Mouse (Mus musculus) MEL (cell line): ENCODE data around the gene Ugt1a2. TPM values are rescaled to one million over a fixed set of nuclear protein-coding genes. Genes with fewer than 3 reads are reported as not detected.

Experiments
- DNase-seq: peaks from one replicate; pipeline ENCODE4 v3.0.0; 2011; ENCODE audit warnings: low read depth, low spot score
- H3K27ac ChIP-seq: 2 replicates; pipeline ENCODE4 v1.5.1; 2012; ENCODE audit warnings: low read depth, mild to moderate bottlenecking, control low read depth, low read length, moderate library complexity; ENCODE audit not compliant: control insufficient read depth
- H3K27me3 ChIP-seq, 2 experiments: fragments of 150-350 bp in 1 of 2; sonication (generic) in 1 of 2; 2 replicates each; pipeline ENCODE4 v1.6.1; 2012; ENCODE audit warnings: low read length in 2 of 2, mild to moderate bottlenecking in 2 of 2, improper control_type of control experiment in 1 of 2, moderate library complexity in 1 of 2; ENCODE audit not compliant: insufficient read depth in 2 of 2, control insufficient read depth in 1 of 2
- H3K36me3 ChIP-seq, 2 experiments: 2 replicates each; pipeline ENCODE4 v1.6.1; 2012 to 2014; ENCODE audit warnings: low read length in 2 of 2, improper control_type of control experiment in 1 of 2, inconsistent platforms in 1 of 2, mild to moderate bottlenecking in 1 of 2; ENCODE audit not compliant: insufficient read depth in 2 of 2, control insufficient read depth in 1 of 2
- H3K4me1 ChIP-seq, 2 experiments: fragments of 150-350 bp in 1 of 2; sonication (generic) in 1 of 2; 2 replicates each; pipeline ENCODE4 v1.6.1; 2012; ENCODE audit warnings: low read length in 2 of 2, improper control_type of control experiment in 1 of 2, mild to moderate bottlenecking in 1 of 2; ENCODE audit not compliant: insufficient read depth in 2 of 2, control insufficient read depth in 1 of 2
- H3K4me3 ChIP-seq, 2 experiments: fragments of 150-350 bp in 1 of 2; sonication (generic) in 1 of 2; 2 replicates each; pipeline ENCODE4 v1.5.1; 2012; ENCODE audit warnings: low read depth in 2 of 2, low read length in 2 of 2, mild to moderate bottlenecking in 2 of 2, moderate library complexity in 2 of 2, control low read depth in 1 of 2, improper control_type of control experiment in 1 of 2; ENCODE audit not compliant: control insufficient read depth in 1 of 2, insufficient read depth in 1 of 2
- H3K79me2 ChIP-seq: 2 replicates; pipeline ENCODE4 v1.6.1; 2012; ENCODE audit warnings: mild to moderate bottlenecking, low read length, moderate library complexity; ENCODE audit not compliant: control insufficient read depth, poor library complexity, insufficient read depth
- H3K9ac ChIP-seq: 2 replicates; pipeline ENCODE4 v1.6.1; 2012; ENCODE audit warnings: low read depth, mild to moderate bottlenecking, control low read depth, low read length, moderate library complexity; ENCODE audit not compliant: control insufficient read depth, poor library complexity, severe bottlenecking
- H3K9me3 ChIP-seq: fragments of 150-350 bp; sonication (generic); replicated peaks from 2 replicates; pipeline ENCODE4 v1.6.1; 2012; ENCODE audit warnings: mild to moderate bottlenecking, low read length, improper control_type of control experiment, moderate library complexity; ENCODE audit not compliant: insufficient read depth
- BHLHE40 ChIP-seq: IDR thresholded peaks from 2 replicates; pipeline ENCODE4 v1.6.1; 2012; ENCODE audit warnings: low read depth, mild to moderate bottlenecking, inconsistent platforms, low read length, improper control_type of control experiment, borderline replicate concordance
- CHD1 ChIP-seq: IDR thresholded peaks from 2 replicates; pipeline ENCODE4 v1.6.1; 2012; ENCODE audit warnings: low read depth, mild to moderate bottlenecking, inconsistent platforms, low read length, improper control_type of control experiment
- CHD2 ChIP-seq: IDR thresholded peaks from 2 replicates; pipeline ENCODE4 v1.6.1; 2011; ENCODE audit warnings: low read length, improper control_type of control experiment
- E2F4 ChIP-seq: IDR thresholded peaks from 2 replicates; pipeline ENCODE4 v1.6.1; 2011; ENCODE audit warnings: low read depth, low read length, improper control_type of control experiment, borderline replicate concordance
- ELF1 ChIP-seq: IDR thresholded peaks from 2 replicates; pipeline ENCODE4 v1.6.1; 2014; ENCODE audit warnings: low read depth, mild to moderate bottlenecking, inconsistent platforms, low read length, improper control_type of control experiment, moderate library complexity
- EP300 ChIP-seq, 2 experiments: IDR thresholded peaks; 2 replicates each; pipeline ENCODE4 v1.6.1; 2011; ENCODE audit warnings: improper control_type of control experiment in 2 of 2, low read length in 2 of 2, low read depth in 1 of 2, mild to moderate bottlenecking in 1 of 2
- GATA1 ChIP-seq: IDR thresholded peaks from 2 replicates; pipeline ENCODE4 v1.6.1; 2011; ENCODE audit warnings: low read depth, low read length, improper control_type of control experiment
- HCFC1 ChIP-seq: IDR thresholded peaks from 2 replicates; pipeline ENCODE4 v1.6.1; 2012; ENCODE audit warnings: low read depth, mild to moderate bottlenecking, inconsistent platforms, low read length, improper control_type of control experiment, moderate library complexity
- KAT2A ChIP-seq: conservative IDR thresholded peaks from 2 replicates; pipeline ENCODE4 v1.6.1; 2012; ENCODE audit warnings: low read depth, low read length, improper control_type of control experiment, inconsistent platforms
- MAX ChIP-seq: IDR thresholded peaks from 2 replicates; pipeline ENCODE4 v1.6.1; 2011; ENCODE audit warnings: low read length, improper control_type of control experiment
- MAZ ChIP-seq: IDR thresholded peaks from 2 replicates; pipeline ENCODE4 v1.6.1; 2012; ENCODE audit warnings: low read depth, mild to moderate bottlenecking, inconsistent platforms, low read length, improper control_type of control experiment
- MEF2A ChIP-seq: IDR thresholded peaks from 2 replicates; pipeline ENCODE4 v1.6.1; 2014; ENCODE audit warnings: low read depth, mild to moderate bottlenecking, inconsistent platforms, low read length, improper control_type of control experiment; ENCODE audit not compliant: poor library complexity, insufficient replicate concordance, severe bottlenecking; ENCODE audit errors: extremely low read depth
- MXI1 ChIP-seq: IDR thresholded peaks from 2 replicates; pipeline ENCODE4 v1.6.1; 2011; ENCODE audit warnings: mild to moderate bottlenecking, low read depth, low read length, improper control_type of control experiment
- MYC ChIP-seq: IDR thresholded peaks from 2 replicates; pipeline ENCODE4 v1.6.1; 2011; ENCODE audit warnings: low read depth, mild to moderate bottlenecking, low read length, improper control_type of control experiment, moderate library complexity
- POLR2A ChIP-seq, 2 experiments: IDR thresholded peaks; 2 replicates each; pipeline ENCODE4 v1.6.1; 2011 to 2012; ENCODE audit warnings: low read length in 2 of 2, mild to moderate bottlenecking in 2 of 2, control low read depth in 1 of 2, improper control_type of control experiment in 1 of 2, low read depth in 1 of 2, moderate library complexity in 1 of 2; ENCODE audit not compliant: control insufficient read depth in 1 of 2, insufficient read depth in 1 of 2, poor library complexity in 1 of 2
- SIN3A ChIP-seq: IDR thresholded peaks from 2 replicates; pipeline ENCODE4 v1.6.1; 2012; ENCODE audit warnings: low read length, improper control_type of control experiment, inconsistent platforms
- TCF12 ChIP-seq: IDR thresholded peaks from 2 replicates; pipeline ENCODE4 v1.6.1; 2014; ENCODE audit warnings: low read depth, mild to moderate bottlenecking, inconsistent platforms, low read length, improper control_type of control experiment, moderate library complexity
- UBTF ChIP-seq: IDR thresholded peaks from 2 replicates; pipeline ENCODE4 v1.6.1; 2012; ENCODE audit warnings: low read depth, mild to moderate bottlenecking, inconsistent platforms, low read length, improper control_type of control experiment, moderate library complexity, borderline replicate concordance; ENCODE audit not compliant: insufficient read depth
- USF1 ChIP-seq: IDR thresholded peaks from 2 replicates; pipeline ENCODE4 v1.6.1; 2014; ENCODE audit warnings: low read depth, mild to moderate bottlenecking, inconsistent platforms, low read length, improper control_type of control experiment, moderate library complexity
- USF2 ChIP-seq, 2 experiments: IDR thresholded peaks; 2 replicates each; pipeline ENCODE4 v1.6.1; 2011 to 2012; ENCODE audit warnings: improper control_type of control experiment in 2 of 2, low read length in 2 of 2, borderline replicate concordance in 1 of 2, inconsistent platforms in 1 of 2, low read depth in 1 of 2, mild to moderate bottlenecking in 1 of 2; ENCODE audit not compliant: insufficient read depth in 1 of 2
- ZKSCAN1 ChIP-seq: IDR thresholded peaks from 2 replicates; pipeline ENCODE4 v1.6.1; 2012; ENCODE audit warnings: low read depth, mild to moderate bottlenecking, inconsistent platforms, low read length, improper control_type of control experiment, moderate library complexity
- ZNF384 ChIP-seq: IDR thresholded peaks from 2 replicates; pipeline ENCODE4 v1.6.1; 2012; ENCODE audit warnings: low read depth, mild to moderate bottlenecking, inconsistent platforms, low read length, improper control_type of control experiment
- polyA plus RNA-seq, 2 experiments: library from polyadenylated mRNA; stranded (reverse) in 1 of 2; unstranded in 1 of 2; fragments of >175 nt in 1 of 2; fragments of >200 nt in 1 of 2; gene quantifications; 2 replicates each; pipeline versions ENCODE4 v1.2.1 to v1.2.4; 2012; ENCODE audit warnings: low replicate concordance in 2 of 2, low read depth in 1 of 2; ENCODE audit not compliant: insufficient read length in 2 of 2, insufficient read depth in 1 of 2, missing spikeins in 1 of 2
- total RNA-seq: library from RNA; depleted of rRNA; stranded (reverse); fragments of 300-350 nt; gene quantifications from 2 replicates; pipeline ENCODE4 v1.2.3, GENCODE M21; 2012

Ugt1a2 gene
- total and polyA plus RNA-seq, 3 experiments = not detected

DNA sequence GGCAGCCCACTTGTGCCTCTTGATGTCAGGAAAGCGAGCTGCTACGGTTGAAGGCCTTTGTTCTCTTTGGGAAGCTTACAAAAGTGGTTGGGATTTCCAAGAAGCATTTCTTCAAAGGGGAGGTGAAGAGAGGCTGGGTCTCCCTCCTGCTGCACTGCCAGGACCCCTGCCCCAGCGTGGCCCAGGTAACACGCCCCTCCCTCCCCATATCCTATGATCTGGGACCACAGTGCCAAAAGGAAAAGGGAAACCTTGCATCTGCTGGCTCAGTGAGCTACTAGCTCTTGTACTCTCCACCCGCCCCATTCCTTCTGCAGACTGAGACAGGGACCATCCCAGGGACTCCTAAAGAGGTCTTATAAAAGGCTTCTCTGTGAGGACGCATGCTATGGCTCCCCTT, 57.3 kb downstream of the Ugt1a2 start:
- H3K4me1 ChIP-seq = peaks cover 5 to 15% of the 10 kb centered on the region in 2 experiments
- H3K9ac ChIP-seq = no peak overlapping the region
- DNase-seq = no peak
- no peaks in the 10 kb centered on the region for H3K9me3 ChIP-seq
- no peaks in the 10 kb centered on the region for H3K27me3 ChIP-seq
- no peak overlapping the region for H3K27ac ChIP-seq
- H3K36me3 ChIP-seq = peaks cover 0 to 19% of the 10 kb centered on the region in 2 experiments; a peak in 2 of 4 replicates
- H3K4me3 ChIP-seq = no peak overlapping the region
- no peaks in the 10 kb centered on the region for H3K79me2 ChIP-seq
- TF ChIP-seq GATA1 (no peak), MAX (no peak), USF2 (IDR thresholded peaks at IDR 0.05; ENCODE audit: borderline replicate concordance in 1 of 2, insufficient read depth in 1 of 2, low read depth in 1 of 2, low read length in 2 of 2) (no peak), MXI1 (no peak), USF1 (no peak), ZKSCAN1 (no peak), MEF2A (no peak), UBTF (no peak), ZNF384 (no peak), MAZ (no peak)

DNA sequence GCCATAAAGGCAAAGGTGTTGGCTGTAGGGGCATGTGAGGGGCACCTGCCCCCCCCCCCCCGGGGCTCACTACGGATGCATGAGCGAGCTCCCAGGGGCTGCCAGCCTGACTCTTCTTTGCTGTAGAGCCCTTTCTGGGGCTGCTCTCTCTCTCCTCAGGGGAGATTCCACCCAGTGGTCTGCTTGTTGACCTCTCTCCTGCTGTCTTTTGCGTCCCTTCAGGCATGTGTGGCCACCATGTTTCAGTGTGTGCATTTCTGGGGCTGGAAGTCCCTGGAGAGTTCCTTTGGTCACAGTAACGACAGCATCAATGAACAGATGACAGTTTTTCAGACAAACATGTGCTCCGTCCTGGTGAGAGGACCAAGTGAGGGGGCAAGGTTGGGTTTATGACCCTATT, 58.0 kb downstream of the Ugt1a2 start:
- Histone ChIP-seq H3K4me1 (peaks cover 7 to 17% of the 10 kb centered on the region in 2 experiments), H3K79me2 (no peaks in the 10 kb centered on the region), H3K27ac (no peak overlapping the region), H3K27me3 (no peaks in the 10 kb centered on the region), H3K9ac (no peak overlapping the region), H3K36me3 (peaks cover 0 to 24% of the 10 kb centered on the region in 2 experiments; a peak in 2 of 4 replicates), H3K9me3 (no peaks in the 10 kb centered on the region), H3K4me3 (no peak overlapping the region)
- no peak for TF ChIP-seq CHD2
- no peak for TF ChIP-seq GATA1
- no peak for TF ChIP-seq POLR2A (IDR thresholded peaks at IDR 0.05; ENCODE audit: control insufficient read depth in 1 of 2, insufficient read depth in 1 of 2, low read depth in 1 of 2, low read length in 2 of 2, poor library complexity in 1 of 2)
- TF ChIP-seq KAT2A = no peak
- TF ChIP-seq SIN3A = no peak
- TF ChIP-seq BHLHE40 = no peak
- no peak for TF ChIP-seq ZNF384
- no peak for TF ChIP-seq ZKSCAN1
- TF ChIP-seq UBTF = no peak
- no peak for TF ChIP-seq EP300 (IDR thresholded peaks at IDR 0.05; ENCODE audit: low read depth in 1 of 2, low read length in 2 of 2)
- TF ChIP-seq CHD1 = no peak
- no peak for TF ChIP-seq TCF12
- no peak for TF ChIP-seq E2F4
- no peak for TF ChIP-seq MAZ
- no peak for TF ChIP-seq HCFC1
- no peak for TF ChIP-seq MYC
- TF ChIP-seq ELF1 = no peak
- no peak for DNase-seq
